ENCODE assay signal across 8 mouse cellular contexts in genomic region chr17:28313880-28314225, GRCm38 (mm10). TPM values are rescaled to one million over a fixed set of nuclear protein-coding genes. Genes with fewer than 3 reads are reported as not detected.
DNase-seq lines count a peak whose midpoint lies in the region; ATAC-seq and TF ChIP-seq lines count a peak whose summit lies in the region.

No protein-coding gene starts in this region.

- H3K27me3 ChIP-seq in liver, adult 2 months (ENCODE audit: control insufficient read depth, insufficient read depth, low read length), result no peaks in the 10 kb centered on the region
- H3K27me3 ChIP-seq in hindbrain, embryonic 15.5 days, result no peaks in the 10 kb centered on the region
- H3K27me3 ChIP-seq in midbrain, embryonic 16.5 days (ENCODE audit: control insufficient read depth, insufficient read depth, low read depth, low read length), result no peaks in the 10 kb centered on the region

- ATAC-seq in hindbrain, embryonic 15.5 days (ENCODE audit: low FRiP score, low read depth), result no peak
- peak; percentile 62; the same call in 1 of the 2 replicates for ATAC-seq in midbrain, embryonic 16.5 days
- no peak for ATAC-seq in cerebellum, adult (ENCODE audit: insufficient number of reproducible peaks, low FRiP score, low TSS enrichment)

- no peak for TF ChIP-seq CTCF in liver, adult 2 months (IDR thresholded peaks at IDR 0.05; ENCODE audit: low read depth, low read length)

- DNase-seq in liver, adult 2 months (ENCODE audit: extremely low read depth, low read depth, low spot score), result peak; percentile 48
- no peak for DNase-seq in liver
- DNase-seq in spleen, postnatal 36 days (ENCODE audit: low spot score in 2 of 2), result no peak
- DNase-seq in right cerebral cortex, postnatal 25 days, result no peak

- H3K36me3 ChIP-seq in liver, adult 2 months (ENCODE audit: control insufficient read depth, insufficient read depth, low read length), result no peaks in the 10 kb centered on the region
- peaks cover 11% of the 10 kb centered on the region; the same call in 1 of the 2 replicates for H3K36me3 ChIP-seq in hindbrain, embryonic 15.5 days
- peaks cover 6% of the 10 kb centered on the region; the same call in 1 of the 2 replicates for H3K36me3 ChIP-seq in midbrain, embryonic 16.5 days (ENCODE audit: control insufficient read depth, insufficient read depth, low read length)

- H3K4me3 ChIP-seq in liver, adult 2 months (ENCODE audit: insufficient read depth, low read depth, low read length), result peak overlapping the region; percentile 74
- H3K4me3 ChIP-seq in brown adipose tissue, adult 24 weeks (ENCODE audit: insufficient read depth, low read depth, low read length), result peak overlapping the region; percentile 89
- H3K4me3 ChIP-seq in hindbrain, embryonic 15.5 days, result peak overlapping the region; percentile 68
- H3K4me3 ChIP-seq in midbrain, embryonic 16.5 days (ENCODE audit: low read depth, low read length), result peak overlapping the region; percentile 78

- H3K27ac ChIP-seq in liver, adult 2 months (replicated peaks; ENCODE audit: insufficient read depth, low read depth, low read length), result no peak overlapping the region
- no peak overlapping the region for H3K27ac ChIP-seq in brown adipose tissue, adult 24 weeks (replicated peaks; ENCODE audit: low read depth, low read length)
- H3K27ac ChIP-seq in hindbrain, embryonic 15.5 days (replicated peaks), result peak overlapping the region; percentile 89
- peak overlapping the region; percentile 87 for H3K27ac ChIP-seq in midbrain, embryonic 16.5 days (ENCODE audit: low read length)

- TF ChIP-seq POLR2A in liver, adult 2 months (IDR thresholded peaks at IDR 0.05; ENCODE audit: extremely low read depth, insufficient read depth, low read length), result no peak

- H3K9me3 ChIP-seq in hindbrain, embryonic 15.5 days, result no peaks in the 10 kb centered on the region
- no peaks in the 10 kb centered on the region for H3K9me3 ChIP-seq in midbrain, embryonic 16.5 days (replicated peaks; ENCODE audit: control insufficient read depth, low read length, poor library complexity, severe bottlenecking)

- peak overlapping the region; percentile 80 for H3K4me2 ChIP-seq in hindbrain, embryonic 15.5 days
- peak overlapping the region; percentile 65 for H3K4me2 ChIP-seq in midbrain, embryonic 16.5 days (ENCODE audit: low read length)

- WGBS in liver, adult 2 months, result 3% methylated on average over 11 of the region's 11 CpGs
- WGBS in hindbrain, embryonic 15.5 days, result under 1% methylated on average over 11 of the region's 11 CpGs
- 2% methylated on average over 11 of the region's 11 CpGs for WGBS in midbrain, embryonic 16.5 days

- peak overlapping the region; percentile 90 for H3K9ac ChIP-seq in liver, adult 2 months (ENCODE audit: low read depth, low read length)
- peak overlapping the region; percentile 79 for H3K9ac ChIP-seq in hindbrain, embryonic 15.5 days
- H3K9ac ChIP-seq in midbrain, embryonic 16.5 days (ENCODE audit: low read depth, low read length), result peak overlapping the region; percentile 87

- H3K4me1 ChIP-seq in liver, adult 2 months (ENCODE audit: control insufficient read depth, insufficient read depth, low read length), result 0 out of 2 replicates have a peak, but pooled peaks cover 2% of the 10 kb centered on the region
- H3K4me1 ChIP-seq in brown adipose tissue, adult 24 weeks (ENCODE audit: control insufficient read depth, insufficient read depth, insufficient read length, low read length), result peaks cover 3% of the 10 kb centered on the region; the same call in 1 of the 2 replicates
- H3K4me1 ChIP-seq in hindbrain, embryonic 15.5 days (replicated peaks), result peaks cover 25% of the 10 kb centered on the region
- H3K4me1 ChIP-seq in midbrain, embryonic 16.5 days (ENCODE audit: control insufficient read depth, insufficient read depth, low read length), result peaks cover 14% of the 10 kb centered on the region

- H3K79me2 ChIP-seq in liver, adult 2 months (ENCODE audit: control insufficient read depth, insufficient read depth, low read length), result 0 out of 2 replicates have a peak, but pooled peaks cover 3% of the 10 kb centered on the region

RNA-seq across cellular contexts. Expression of gene Fance, which starts 0.5 kb away (rescaled TPM):
- total RNA-seq in liver, adult 2 months (2014; rRNA removed), result 6.6 and 9.1 TPM in 2 replicates
- polyA plus RNA-seq in liver, adult 2 months (2012; rRNA removed), result 6.4 and 6.8 TPM in 2 replicates
- 5.0 and 9.9 TPM in 2 replicates for polyA plus RNA-seq in brown adipose tissue, adult 24 weeks (2012; ENCODE audit: insufficient read depth, insufficient read length, missing spikeins)
- 25.5 and 26.2 TPM in 2 replicates for polyA plus RNA-seq in hindbrain, embryonic 15.5 days (2015; fragmentation: Nextera tagmentation; extraction: Ambion mirVana)
- polyA plus RNA-seq in midbrain, embryonic 16.5 days (2015; fragmentation: Nextera tagmentation; extraction: Ambion mirVana), result 25.2 and 26.3 TPM in 2 replicates

RNA-seq across cellular contexts. Expression of gene Rpl10a, which starts 14.4 kb away (rescaled TPM):
- total RNA-seq in liver, adult 2 months (2014; rRNA removed), result 497 and 711 TPM in 2 replicates
- 1,137 and 1,616 TPM in 2 replicates for polyA plus RNA-seq in liver, adult 2 months (2012; rRNA removed)
- polyA plus RNA-seq in brown adipose tissue, adult 24 weeks (2012; ENCODE audit: insufficient read depth, insufficient read length, missing spikeins), result 196 and 332 TPM in 2 replicates
- 318 and 325 TPM in 2 replicates for polyA plus RNA-seq in hindbrain, embryonic 15.5 days (2015; fragmentation: Nextera tagmentation; extraction: Ambion mirVana)
- polyA plus RNA-seq in midbrain, embryonic 16.5 days (2015; fragmentation: Nextera tagmentation; extraction: Ambion mirVana), result 304 and 312 TPM in 2 replicates

RNA-seq across cellular contexts. Expression of gene Tead3, which starts 36.8 kb away (rescaled TPM):
- 3.0 and 3.7 TPM in 2 replicates for total RNA-seq in liver, adult 2 months (2014; rRNA removed)
- 7.6 and 11.0 TPM in 2 replicates for polyA plus RNA-seq in liver, adult 2 months (2012; rRNA removed)
- polyA plus RNA-seq in brown adipose tissue, adult 24 weeks (2012; ENCODE audit: insufficient read depth, insufficient read length, missing spikeins), result 3.6 and 4.6 TPM in 2 replicates
- polyA plus RNA-seq in hindbrain, embryonic 15.5 days (2015; fragmentation: Nextera tagmentation; extraction: Ambion mirVana), result 1.8 and 2.7 TPM in 2 replicates
- 1.3 and 1.4 TPM in 2 replicates for polyA plus RNA-seq in midbrain, embryonic 16.5 days (2015; fragmentation: Nextera tagmentation; extraction: Ambion mirVana)

RNA-seq across cellular contexts. Expression of gene Tulp1, which starts 51.2 kb away (rescaled TPM):
- total RNA-seq in liver, adult 2 months (2014; rRNA removed), result not detected in 2 replicates
- polyA plus RNA-seq in liver, adult 2 months (2012; rRNA removed), result not detected in 2 replicates
- polyA plus RNA-seq in brown adipose tissue, adult 24 weeks (2012; ENCODE audit: insufficient read depth, insufficient read length, missing spikeins), result not detected in 2 replicates
- polyA plus RNA-seq in hindbrain, embryonic 15.5 days (2015; fragmentation: Nextera tagmentation; extraction: Ambion mirVana), result 1.5 and 1.7 TPM in 2 replicates
- 1.4 and 1.7 TPM in 2 replicates for polyA plus RNA-seq in midbrain, embryonic 16.5 days (2015; fragmentation: Nextera tagmentation; extraction: Ambion mirVana)

Comparison
In these comparisons a context has a peak if more than half of its experiments do, and no peak if none do; other contexts are left out.
1. H3K27ac ChIP-seq: peak in hindbrain, embryonic 15.5 days (single experiment) and midbrain, embryonic 16.5 days (single experiment); none in liver, adult 2 months (single experiment) and brown adipose tissue, adult 24 weeks (single experiment).
2. Peak in every context shown above with its lines, with median percentiles within 50 percentile points of each other: H3K4me3 ChIP-seq and H3K9ac ChIP-seq.